Mouse (Mus musculus): ENCODE measurements at regions not wholly inside any gene's neighbourhood (a gene's known extent, or its start where the extent isn't known, plus 50 kb on each side); places are given as distances from the start of the nearest gene placed in this dataset.

DNA sequence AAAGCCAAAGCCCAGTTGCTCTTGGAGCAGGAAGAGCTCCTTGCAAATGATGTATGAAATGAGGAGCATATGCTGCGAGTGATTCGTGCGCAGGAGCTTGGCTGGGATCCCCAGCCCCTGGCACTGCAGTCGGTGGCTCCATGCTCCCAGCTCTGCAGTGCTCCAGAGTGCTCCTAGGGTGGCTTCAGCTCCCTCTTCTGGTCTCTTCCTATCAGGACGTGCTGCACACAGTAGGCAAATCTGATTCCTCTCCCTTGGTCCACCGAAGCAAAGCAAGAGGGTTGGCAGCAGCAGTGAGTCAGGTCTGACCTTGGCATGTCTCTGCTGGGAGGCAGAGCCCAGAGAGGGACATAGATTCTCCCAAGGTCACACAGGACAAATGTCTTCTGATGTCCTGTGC is 130.3 kb upstream of the Zc3h12a start:
- no peak for TF ChIP-seq MEF2A (IDR thresholded peaks at IDR 0.05; ENCODE audit: extremely low read depth, insufficient replicate concordance, low read depth, low read length, poor library complexity, severe bottlenecking)
- TF ChIP-seq TCF12 (IDR thresholded peaks at IDR 0.05; ENCODE audit: low read depth, low read length) = no peak
- no peak for TF ChIP-seq POLR2AphosphoS2 (IDR thresholded peaks at IDR 0.05; ENCODE audit: low read length)
- no peak for TF ChIP-seq ETS1 (IDR thresholded peaks at IDR 0.05; ENCODE audit: low read depth, low read length)
- no peak for TF ChIP-seq MAFK (IDR thresholded peaks at IDR 0.05; ENCODE audit: borderline replicate concordance, low read depth, low read length)
- TF ChIP-seq POLR2A (IDR thresholded peaks at IDR 0.05; ENCODE audit: control insufficient read depth in 1 of 2, insufficient read depth in 1 of 2, low read depth in 1 of 2, low read length in 2 of 2, poor library complexity in 1 of 2) = no peak
- no peak for TF ChIP-seq CTCF (IDR thresholded peaks at IDR 0.05 in 2 of 3, conservative IDR thresholded peaks at IDR 0.05 in 1 of 3; ENCODE audit: control insufficient read depth in 1 of 3, insufficient read depth in 1 of 3, low read depth in 2 of 3, low read length in 3 of 3, poor library complexity in 1 of 3, severe bottlenecking in 1 of 3)
- no peak for TF ChIP-seq EP300 (IDR thresholded peaks at IDR 0.05; ENCODE audit: low read depth in 1 of 2, low read length in 2 of 2)
- TF ChIP-seq BHLHE40 (IDR thresholded peaks at IDR 0.05; ENCODE audit: borderline replicate concordance, low read depth, low read length) = no peak
- no peak for TF ChIP-seq HCFC1 (IDR thresholded peaks at IDR 0.05; ENCODE audit: low read depth, low read length)
- TF ChIP-seq CHD2 (IDR thresholded peaks at IDR 0.05; ENCODE audit: low read length) = no peak
- no peak for TF ChIP-seq SMC3 (IDR thresholded peaks at IDR 0.05; ENCODE audit: low read depth, low read length)
